Mouse (Mus musculus) heart, postnatal 0 days (tissue): Measurements from ENCODE around the gene Rps23. TPM values are rescaled to one million over a fixed set of nuclear protein-coding genes. Genes with fewer than 3 reads are reported as not detected.
"Not testable (repeated sequence)": the region's sequence is repeated elsewhere in the genome, so short reads cannot be mapped to it uniquely, and the experiment has no call there.

ENCODE experiments used
- ATAC-seq: fragments of 200-750 bp; cut with Nextera tagmentation; 2 replicates; pipeline ENCODE4 v1.8.0; 2017; ENCODE audit warnings: low read depth, moderate number of reproducible peaks, moderate library complexity; ENCODE audit not compliant: insufficient read depth
- DNase-seq: peaks from one replicate; pipeline ENCODE4 v3.0.0-alpha.2; 2016; ENCODE audit warnings: low spot score
- H3K27ac ChIP-seq: fragments of 300-500 bp; sonication (generic); 2 replicates; pipeline ENCODE4 v1.5.1; 2014; ENCODE audit warnings: low read depth, mild to moderate bottlenecking
- H3K27me3 ChIP-seq: fragments of 300-500 bp; sonication (generic); 2 replicates; pipeline ENCODE4 v1.6.1; 2014; ENCODE audit warnings: low read length, mixed read lengths; ENCODE audit not compliant: control insufficient read depth, insufficient read depth
- H3K36me3 ChIP-seq: fragments of 300-500 bp; sonication (generic); replicated peaks from 2 replicates; pipeline ENCODE4 v1.6.1; 2014; ENCODE audit warnings: low read length, mixed read lengths; ENCODE audit not compliant: control insufficient read depth, insufficient read depth
- H3K4me1 ChIP-seq: fragments of 300-500 bp; sonication (generic); 2 replicates; pipeline ENCODE4 v1.6.1; 2014; ENCODE audit warnings: antibody characterized with exemption; ENCODE audit not compliant: control insufficient read depth, insufficient read depth
- H3K4me2 ChIP-seq: fragments of 300-500 bp; sonication (generic); 2 replicates; pipeline ENCODE4 v1.6.1; 2014; ENCODE audit warnings: low read depth, mild to moderate bottlenecking, low read length, moderate library complexity
- H3K4me3 ChIP-seq: fragments of 300-500 bp; sonication (generic); 2 replicates; pipeline ENCODE4 v1.5.1; 2014; ENCODE audit warnings: low read depth, low read length
- H3K9ac ChIP-seq: fragments of 300-500 bp; sonication (generic); replicated peaks from 2 replicates; pipeline ENCODE4 v1.6.1; 2014; ENCODE audit warnings: low read depth, low read length, mixed read lengths
- H3K9me3 ChIP-seq: fragments of 300-500 bp; sonication (generic); replicated peaks from 2 replicates; pipeline ENCODE4 v1.6.1; 2016; ENCODE audit warnings: low read length; ENCODE audit not compliant: control insufficient read depth
- CTCF ChIP-seq: IDR thresholded peaks from 2 replicates; pipeline ENCODE4 v1.5.1; 2016; ENCODE audit warnings: antibody characterized with exemption, control low read depth, low read depth
- EP300 ChIP-seq: IDR thresholded peaks from 2 replicates; pipeline ENCODE4 v1.6.1; 2016; ENCODE audit warnings: antibody characterized with exemption, low read depth
- WGBS: fragments of 180-500 bp; shearing (Covaris S2); extraction: QIAGEN DNeasy Blood & Tissue Kit; methylation state at CpG from one replicate; pipeline ENCODE4 v1.1.7; 2014; 5-methylcytosine and 5-hydroxymethylcytosine counted together
- polyA plus RNA-seq: library from polyadenylated mRNA; unstranded; fragments of >200 nt; fragmentation: Nextera tagmentation; extraction: Ambion mirVana; gene quantifications from 2 replicates; pipeline ENCODE4 v1.2.1, GENCODE M21; 2015
- total RNA-seq: library from RNA; depleted of rRNA; stranded (reverse); fragments of >200 nt; gene quantifications from 2 replicates; pipeline ENCODE4 v1.2.3, GENCODE M21; 2014; ENCODE audit warnings: low replicate concordance

The Rps23 gene
- total and polyA plus RNA-seq, 2 experiments from 2014 or later: 124 to 147 TPM

- no peak overlapping the region for H3K4me3 ChIP-seq
- no peak for ATAC-seq
- no peaks in the 10 kb centered on the region; the same call in 1 of the 2 replicates for H3K4me1 ChIP-seq
- no peaks in the 10 kb centered on the region for H3K27me3 ChIP-seq
- no peaks in the 10 kb centered on the region for H3K9me3 ChIP-seq
- 58% methylated on average over 5 of the region's 5 CpGs for whole genome bisulfite sequencing
- H3K9ac ChIP-seq: no peak overlapping the region
- no peak overlapping the region for H3K4me2 ChIP-seq
- no peak for TF ChIP-seq CTCF
- TF ChIP-seq EP300: no peak
- DNase-seq: no peak
- no peak overlapping the region for H3K27ac ChIP-seq
- peaks cover 23% of the 10 kb centered on the region for H3K36me3 ChIP-seq
Observed at GRCm38 (mm10) chr13:90926938-90927633, 4.3 kb downstream of the Rps23 start.

- H3K4me1 ChIP-seq: not testable (repeated sequence)
Observed at GRCm38 (mm10) chr13:90928266-90928665, 5.5 kb downstream of the Rps23 start.

GRCm38 (mm10) chr13:90929847-90930246, 7.1 kb downstream of the Rps23 start:
- no peak overlapping the region for H3K4me3 ChIP-seq
- H3K4me2 ChIP-seq: no peak overlapping the region
- no peaks in the 10 kb centered on the region for H3K27me3 ChIP-seq
- TF ChIP-seq EP300 (no peak), CTCF (peak; percentile 78)
- DNase-seq: peak; percentile 55
- H3K4me1 ChIP-seq: no peaks in the 10 kb centered on the region
- 18% methylated on average over 5 of the region's 5 CpGs for WGBS
- ATAC-seq: no peak; the same call in 1 of the 2 replicates
- H3K9ac ChIP-seq: no peak overlapping the region
- no peaks in the 10 kb centered on the region for H3K9me3 ChIP-seq
- H3K27ac ChIP-seq: no peak overlapping the region
- H3K36me3 ChIP-seq: peaks cover 21% of the 10 kb centered on the region

More at GRCm38 (mm10) chr13:90928266-90928665, 5.5 kb downstream of the Rps23 start:
- not testable (repeated sequence) for H3K4me3 ChIP-seq, H3K4me2 ChIP-seq, DNase-seq, H3K9ac ChIP-seq, H3K27ac ChIP-seq, ATAC-seq, H3K9me3 ChIP-seq, H3K27me3 ChIP-seq
- 86% methylated on average over 8 of the region's 10 CpGs for WGBS
- peaks cover 23% of the 10 kb centered on the region for H3K36me3 ChIP-seq

GRCm38 (mm10) chr13:90933256-90933655, 10.5 kb downstream of the Rps23 start:
- no peak overlapping the region for H3K9ac ChIP-seq
- ATAC-seq (no peak), DNase-seq (no peak)
- TF ChIP-seq EP300 (no peak), CTCF (no peak)
- H3K4me1 ChIP-seq: no peaks in the 10 kb centered on the region
- H3K27ac ChIP-seq: no peak overlapping the region
- no peak overlapping the region for H3K4me3 ChIP-seq
- H3K9me3 ChIP-seq: no peaks in the 10 kb centered on the region
- WGBS: 65% methylated on average over 3 of the region's 3 CpGs
- H3K27me3 ChIP-seq: no peaks in the 10 kb centered on the region
- no peaks in the 10 kb centered on the region for H3K36me3 ChIP-seq
- H3K4me2 ChIP-seq: no peak overlapping the region

- 80% methylated on average over 7 of the region's 7 CpGs for WGBS
- Histone ChIP-seq H3K9ac (no peak overlapping the region), H3K36me3 (no peaks in the 10 kb centered on the region), H3K27ac (no peak overlapping the region), H3K9me3 (no peaks in the 10 kb centered on the region), H3K4me2 (no peak overlapping the region), H3K27me3 (no peaks in the 10 kb centered on the region), H3K4me3 (no peak overlapping the region), H3K4me1 (no peaks in the 10 kb centered on the region)
- DNase-seq (no peak), ATAC-seq (no peak)
- TF ChIP-seq CTCF: no peak
- TF ChIP-seq EP300: no peak
Observed at GRCm38 (mm10) chr13:90935852-90936251, 13.1 kb downstream of the Rps23 start.

- no peaks in the 10 kb centered on the region for H3K36me3 ChIP-seq
- no peak overlapping the region for H3K9ac ChIP-seq
- DNase-seq (no peak), ATAC-seq (no peak)
- no peak overlapping the region for H3K27ac ChIP-seq
- H3K4me1 ChIP-seq: no peaks in the 10 kb centered on the region
- H3K27me3 ChIP-seq: no peaks in the 10 kb centered on the region
- no peaks in the 10 kb centered on the region for H3K9me3 ChIP-seq
- no peak overlapping the region for H3K4me2 ChIP-seq
- H3K4me3 ChIP-seq: no peak overlapping the region
- WGBS: 61% methylated on average over 6 of the region's 6 CpGs
- no peak for TF ChIP-seq EP300
- no peak for TF ChIP-seq CTCF
Observed at GRCm38 (mm10) chr13:90939192-90939591, 16.4 kb downstream of the Rps23 start.
